Mouse (Mus musculus) gastrocnemius, postnatal 4 days (tissue): Measurements from ENCODE around the gene Adgrd1. TPM values are rescaled to one million over a fixed set of nuclear protein-coding genes. Genes with fewer than 3 reads are reported as not detected.
A peak's percentile ranks its signal among the peaks of the same experiment; 100 is the strongest.

ENCODE experiments used
- DNase-seq, 2 experiments: peaks; one replicate each; pipeline ENCODE4 v3.0.0; 2021 to 2022; ENCODE audit warnings: low spot score in 2 of 2, mixed read lengths in 2 of 2
- long read RNA-seq, 2 experiments: library from polyadenylated mRNA; stranded (forward); transcript quantifications; one replicate each; pipeline ENCODE4 v2.0.0; 2021
- total RNA-seq, 2 experiments: library from RNA; stranded (reverse); gene quantifications; 2 replicates each; pipeline ENCODE4 v1.2.3; 2021

Adgrd1 gene
- 10 to 100 TPM; 14.9 to 17.3 TPM for total RNA-seq
- long read RNA-seq, experiment 1, partial matches to known transcripts: 18 of 23 reads
- long read RNA-seq, experiment 1, other reads (novel, unspliced or antisense): 5 of 23 reads
- long read RNA-seq, experiment 2, full-length matches to known transcripts: 2 of 18 reads
- long read RNA-seq, experiment 2, partial matches to known transcripts: 14 of 18 reads
- long read RNA-seq, experiment 2, other reads (novel, unspliced or antisense): 2 of 18 reads

DNA sequence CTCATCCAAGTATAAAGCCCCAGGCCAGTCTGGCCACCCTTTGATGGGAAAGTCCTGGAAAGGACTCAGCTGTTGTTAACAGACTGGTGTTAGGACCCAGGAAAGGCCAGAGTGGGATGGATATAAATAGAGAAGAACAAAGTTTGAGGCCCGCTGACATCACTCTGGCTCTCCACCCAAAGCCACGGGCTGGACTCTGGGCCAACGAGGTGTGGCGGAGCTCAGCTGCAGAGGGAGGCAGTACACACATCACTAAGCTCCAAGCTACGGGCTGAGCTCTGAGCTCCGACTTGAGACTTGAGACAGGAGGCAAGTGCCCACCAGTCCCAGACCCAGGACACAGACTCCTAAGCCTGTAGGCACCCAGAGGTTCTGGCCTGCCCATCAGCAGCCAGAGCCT, at the start of gene Adgrd1:
TSS of gene Adgrd1 (plus strand) at position 240 of the 400 bp plus-strand sequence.
- peak; percentile 43 to 66 for DNase-seq

DNA sequence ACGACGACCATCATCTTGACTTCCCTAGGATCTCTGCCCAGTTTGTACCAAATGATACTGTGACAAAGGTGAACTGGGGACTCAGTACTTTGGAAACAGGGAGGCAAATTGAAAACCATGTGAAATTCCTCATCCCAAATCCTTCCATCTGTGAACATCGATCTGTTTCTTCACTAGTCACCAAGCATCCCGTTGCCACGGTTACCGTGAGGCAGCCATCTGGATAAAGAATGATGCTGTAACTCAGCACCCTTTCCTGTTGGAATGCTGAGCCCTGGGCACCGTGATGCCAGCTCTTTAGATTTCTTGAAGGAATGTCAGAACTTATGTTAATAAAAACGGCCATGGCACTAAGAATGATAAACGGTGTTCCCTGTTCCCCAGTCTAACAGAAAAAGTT, 47.2 kb upstream of the Adgrd1 start:
- DNase-seq: no peak

DNA sequence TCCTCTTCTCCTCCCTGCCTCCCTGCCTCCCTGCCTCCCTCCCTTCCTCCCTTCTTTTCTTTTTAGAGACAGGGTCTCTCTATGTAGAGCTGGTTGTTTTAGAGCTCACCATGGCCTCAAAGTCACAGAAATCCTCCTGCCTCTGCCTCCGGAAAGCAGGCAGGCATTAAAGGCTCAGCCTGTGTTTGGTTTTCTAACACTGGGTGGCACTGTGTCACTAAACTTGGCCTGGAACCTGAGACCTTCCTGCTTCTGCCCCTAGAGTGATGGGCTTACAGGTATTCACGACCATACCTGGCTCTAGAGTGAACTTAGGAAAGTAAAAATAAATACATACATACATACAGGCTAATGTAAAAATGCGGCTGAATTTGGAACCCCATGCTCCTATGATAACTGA, 44.6 kb upstream of the Adgrd1 start:
- DNase-seq: no peak

DNA sequence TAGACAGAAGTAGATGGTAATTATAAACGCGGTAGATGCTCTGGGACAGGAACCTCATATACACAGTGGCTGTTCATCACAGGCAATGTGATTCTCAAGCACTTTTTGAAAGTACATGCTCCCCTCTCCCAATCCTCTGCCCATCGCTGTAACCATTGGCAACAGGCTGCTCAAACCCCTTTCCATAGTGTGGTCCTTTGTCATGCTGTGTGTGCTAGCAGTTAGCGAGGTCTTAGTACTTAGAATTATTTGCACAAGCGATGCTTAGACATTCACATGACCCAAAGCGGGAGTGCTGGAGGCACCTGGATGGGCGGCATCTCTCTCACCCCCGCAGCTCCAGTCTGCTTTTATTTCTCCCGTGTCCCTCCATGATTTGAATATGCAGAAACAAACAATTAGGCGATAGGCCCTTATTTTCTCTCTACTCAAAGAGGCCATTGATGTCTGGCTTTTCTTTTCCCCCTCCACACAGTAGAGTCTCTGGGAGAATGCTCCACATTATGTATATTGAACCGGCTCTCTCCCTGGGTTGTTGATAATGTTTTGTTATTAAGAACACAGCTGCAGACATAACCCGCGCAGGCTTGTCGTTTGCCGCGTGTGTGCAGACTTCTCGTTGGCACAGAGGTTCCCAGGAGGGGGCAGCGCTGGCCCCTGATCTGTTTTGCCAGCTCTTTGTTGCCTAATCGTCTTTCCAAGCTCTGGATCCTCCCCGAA, 43.8 kb upstream of the Adgrd1 start:
- DNase-seq: no peak

DNA sequence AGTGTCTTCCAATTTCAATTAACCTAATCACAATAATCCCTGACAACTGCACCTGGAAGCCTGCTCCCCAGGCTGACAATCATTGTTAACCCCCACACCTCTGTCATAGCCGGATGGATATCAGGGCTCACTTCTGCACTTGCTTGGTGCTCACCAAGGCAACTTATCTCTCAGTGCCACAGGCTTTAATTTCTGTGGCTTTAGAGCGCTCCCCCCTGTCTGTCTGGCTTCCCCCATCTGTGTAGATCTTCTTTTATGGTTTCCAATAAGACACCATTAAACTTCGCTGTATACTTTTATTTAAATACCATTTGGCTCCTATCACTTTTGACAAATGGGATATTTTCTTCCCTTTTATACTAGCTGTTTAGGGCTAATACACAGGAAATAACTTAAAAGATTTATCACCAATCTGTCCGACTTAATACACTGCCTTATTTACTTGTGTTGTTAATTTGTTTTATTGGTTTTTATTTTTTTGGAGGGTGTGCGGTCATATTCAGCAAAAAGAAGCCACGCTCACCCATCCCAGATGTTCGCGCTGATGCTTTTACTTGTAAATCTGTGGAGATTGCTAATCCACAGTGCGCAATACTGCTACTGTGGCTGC, 41.8 kb upstream of the Adgrd1 start:
- DNase-seq: no peak

DNA sequence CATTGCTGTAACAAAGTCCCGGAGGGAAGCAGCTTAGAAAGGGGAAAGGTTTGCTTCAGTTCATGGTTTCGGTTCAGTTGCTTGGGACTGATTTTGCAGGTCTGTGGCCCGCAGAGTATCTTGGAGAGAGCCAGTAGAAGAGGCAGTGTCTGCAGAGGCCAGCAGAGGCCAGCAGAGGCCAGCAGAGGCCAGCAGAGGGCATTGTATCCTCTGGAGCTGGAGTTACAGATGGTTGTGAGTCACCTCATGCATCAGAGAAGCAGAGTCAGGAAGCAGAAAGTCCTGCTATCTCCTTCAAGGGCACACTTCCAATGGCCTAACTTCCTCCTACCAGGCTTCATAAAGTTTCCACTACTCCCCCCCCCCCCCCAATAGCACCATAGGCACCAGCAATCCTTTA, 37.4 kb upstream of the Adgrd1 start:
- no peak for DNase-seq

DNA sequence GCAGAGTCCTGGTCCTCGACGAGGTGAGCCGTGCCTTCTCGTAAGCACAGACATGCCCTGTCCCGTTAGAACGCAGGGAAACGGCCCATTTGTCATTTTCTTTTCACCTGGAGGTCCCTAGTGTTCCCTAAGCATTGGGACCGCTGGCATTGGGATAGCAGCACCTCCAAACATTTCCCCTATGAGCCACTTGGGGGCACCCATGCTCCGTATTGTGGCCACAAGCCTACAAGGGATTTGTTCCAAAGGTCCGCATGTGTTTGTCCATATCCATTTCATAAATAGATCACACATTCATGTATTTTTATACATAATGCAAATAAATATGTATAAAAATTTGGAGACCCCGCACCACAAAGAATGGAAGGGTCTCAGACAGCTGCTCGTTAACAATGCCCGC, 35.0 kb upstream of the Adgrd1 start:
- DNase-seq: peak in 1 of 2 experiments; percentile 59

DNA sequence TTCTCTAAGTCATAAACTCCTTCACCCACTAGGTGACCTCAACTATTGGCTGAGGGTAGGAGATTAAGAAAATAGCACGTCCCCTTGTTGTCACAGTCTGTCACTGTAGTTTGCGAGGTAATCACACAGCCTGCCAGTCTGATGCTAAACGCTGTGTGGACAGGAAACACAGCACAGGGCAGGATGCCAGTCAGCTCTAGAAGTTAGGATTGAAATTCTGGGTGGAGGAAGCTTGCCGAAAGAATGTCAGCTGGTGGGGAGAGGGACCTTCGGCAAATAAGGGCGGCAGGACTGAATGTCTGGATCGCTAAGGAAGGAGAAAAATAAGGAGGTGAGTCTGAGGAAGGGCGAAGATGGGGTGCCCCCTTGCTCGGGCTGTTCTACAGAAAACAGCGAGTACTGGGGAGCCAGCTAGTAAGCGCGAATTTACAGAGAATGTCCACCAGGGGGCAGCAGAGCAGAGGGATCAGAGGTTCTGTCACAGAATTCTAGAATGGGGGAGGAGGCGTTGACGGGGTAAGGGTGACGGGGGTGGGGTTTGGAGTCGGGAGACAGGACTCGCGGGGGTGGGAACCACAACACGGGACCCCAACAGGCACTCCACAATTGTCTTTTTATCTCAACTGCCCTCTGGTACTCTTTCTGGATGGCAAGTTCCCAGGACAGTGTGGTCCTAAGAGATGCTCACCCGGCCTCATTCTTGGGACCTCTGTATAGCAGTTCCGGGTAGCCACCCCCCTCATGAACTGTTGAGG, 33.3 kb upstream of the Adgrd1 start:
- DNase-seq: peak; percentile 82 to 83

DNA sequence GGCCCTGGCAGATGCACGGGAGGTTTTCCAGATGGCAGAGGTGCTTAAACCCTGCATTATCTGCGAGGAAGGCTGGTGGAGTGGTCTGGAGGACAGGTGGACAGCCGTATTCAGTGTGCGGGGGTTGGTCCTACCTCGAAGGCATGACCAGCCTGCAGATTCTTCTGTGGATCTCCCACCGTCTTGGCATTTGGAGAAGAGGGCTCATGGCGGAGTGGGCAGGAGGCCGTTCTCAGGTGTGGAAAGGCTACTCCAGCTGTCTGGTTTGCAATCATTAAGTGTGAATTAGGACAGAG, 32.8 kb upstream of the Adgrd1 start:
- DNase-seq: peak in 1 of 2 experiments; percentile 7

DNA sequence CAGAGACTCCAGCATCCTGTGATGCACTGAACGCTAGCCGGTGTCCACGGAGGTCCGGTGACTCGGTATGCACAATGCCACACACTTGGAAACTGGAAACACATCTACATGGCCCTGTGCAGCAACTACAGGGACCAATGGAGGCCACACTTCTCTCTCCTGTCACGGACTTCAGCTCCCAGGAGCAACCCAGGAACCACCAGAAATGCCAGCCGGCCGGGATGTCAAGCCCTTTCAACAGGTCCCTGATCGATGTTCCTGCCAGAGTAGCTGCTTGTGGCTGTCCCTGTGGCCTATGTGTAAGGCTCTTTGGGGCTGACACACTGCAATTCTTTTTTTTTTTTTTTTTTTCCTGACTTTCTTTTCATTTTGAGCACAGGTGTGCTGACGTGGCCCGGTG, 32.4 kb upstream of the Adgrd1 start:
- DNase-seq: peak in 1 of 2 experiments; percentile 10

DNA sequence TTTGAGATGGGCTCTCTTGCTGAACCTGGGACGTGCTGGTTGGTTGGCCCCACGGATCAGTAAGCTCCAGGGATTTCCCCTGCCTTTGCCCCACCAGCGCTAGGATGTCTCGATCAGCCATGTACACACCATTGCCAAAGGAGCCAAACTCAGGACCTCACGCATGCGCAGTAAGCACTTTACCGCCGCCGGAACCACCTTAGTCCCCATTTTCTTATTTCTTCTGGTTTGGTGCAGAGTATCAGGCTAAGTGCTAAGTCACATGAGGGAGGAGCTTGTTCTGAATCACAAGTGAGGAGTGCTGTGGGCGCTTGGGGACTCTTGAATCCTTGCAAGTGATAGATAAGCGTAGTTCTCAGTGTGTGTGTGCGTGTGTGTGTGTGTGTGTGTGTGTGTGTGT, 31.2 kb upstream of the Adgrd1 start:
- no peak for DNase-seq

DNA sequence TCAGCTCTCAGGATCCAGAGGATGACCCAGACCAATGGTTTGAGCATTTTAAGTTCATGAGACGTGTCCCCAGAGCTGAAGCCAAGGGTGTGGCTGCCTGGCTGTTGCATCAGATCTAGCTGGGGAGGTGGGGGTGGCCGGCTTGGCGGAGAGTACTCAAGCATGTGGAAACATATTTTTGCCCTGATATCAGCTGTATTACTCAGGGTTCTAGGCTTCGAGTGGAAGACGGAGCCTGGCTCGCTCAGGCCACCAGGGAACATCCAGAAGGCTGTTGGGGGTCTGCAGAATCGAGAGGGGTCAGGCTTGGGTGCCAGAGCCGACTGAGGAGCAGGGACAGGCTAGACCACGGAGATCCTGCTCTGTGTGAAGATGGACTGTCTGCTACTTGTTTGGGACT, 30.6 kb upstream of the Adgrd1 start:
- DNase-seq: peak; percentile 46 to 68

DNA sequence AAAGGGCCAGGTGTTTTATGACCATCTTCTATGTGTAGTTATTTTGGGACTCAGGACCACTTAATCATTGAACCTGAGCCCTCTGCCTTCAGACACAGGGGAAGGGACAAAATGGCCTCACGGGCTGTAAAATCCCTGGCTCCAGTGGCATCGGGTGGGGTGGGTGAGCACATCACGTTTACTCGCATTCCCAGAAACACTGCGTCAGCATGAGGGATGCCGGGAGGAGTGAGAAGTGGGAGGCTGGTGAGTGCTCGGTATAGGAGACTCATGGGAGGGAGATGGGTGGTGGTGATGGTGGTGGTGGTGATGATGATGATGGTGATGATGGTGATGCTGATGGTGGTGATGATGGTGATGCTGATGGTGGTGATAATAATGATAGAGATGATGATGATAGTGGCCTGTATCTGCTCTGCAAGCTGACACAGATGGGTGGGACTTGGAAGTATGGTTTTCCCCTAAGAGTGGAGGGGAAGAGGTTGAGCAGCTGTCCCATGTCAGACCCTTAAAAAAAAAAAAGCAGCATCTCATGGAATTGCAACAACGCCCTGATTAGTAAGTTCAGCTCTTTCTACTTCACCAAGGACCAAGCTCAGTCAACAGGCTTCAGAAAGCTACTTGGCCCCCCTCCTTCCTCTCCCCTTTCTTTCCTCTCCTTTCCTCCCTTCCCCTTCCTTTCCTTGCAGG, 29.9 kb upstream of the Adgrd1 start:
- peak in 1 of 2 experiments; percentile 31 for DNase-seq

DNA sequence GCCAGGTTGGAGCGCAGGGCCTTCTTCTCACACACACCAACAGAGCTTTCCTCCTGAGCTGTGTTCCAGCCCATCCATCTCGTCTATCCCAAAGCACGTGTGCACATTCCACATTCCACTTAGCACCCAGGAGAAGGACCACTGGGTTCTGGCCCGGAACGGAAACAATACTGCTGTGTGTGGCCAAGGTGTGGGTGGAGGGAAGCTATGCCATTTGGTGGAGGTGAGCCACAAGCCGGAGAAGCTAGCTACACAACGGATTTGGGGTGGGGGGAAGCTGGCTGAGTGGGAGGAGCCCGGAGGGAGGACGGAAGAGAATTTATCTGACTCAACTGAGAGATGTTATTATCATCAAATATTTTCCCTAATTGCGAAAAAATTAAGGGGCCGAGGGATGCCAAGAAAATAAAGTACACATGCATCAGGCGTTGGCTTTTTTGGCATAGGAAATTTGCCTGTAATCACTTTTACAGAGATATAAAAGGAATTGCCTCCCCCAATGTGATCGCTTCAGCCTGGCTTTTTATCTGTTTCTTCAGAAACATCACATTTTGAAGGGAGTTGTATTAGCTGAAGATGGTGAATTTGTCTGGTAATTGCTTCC, 29.2 kb upstream of the Adgrd1 start:
- DNase-seq: peak in 1 of 2 experiments; percentile 12

DNA sequence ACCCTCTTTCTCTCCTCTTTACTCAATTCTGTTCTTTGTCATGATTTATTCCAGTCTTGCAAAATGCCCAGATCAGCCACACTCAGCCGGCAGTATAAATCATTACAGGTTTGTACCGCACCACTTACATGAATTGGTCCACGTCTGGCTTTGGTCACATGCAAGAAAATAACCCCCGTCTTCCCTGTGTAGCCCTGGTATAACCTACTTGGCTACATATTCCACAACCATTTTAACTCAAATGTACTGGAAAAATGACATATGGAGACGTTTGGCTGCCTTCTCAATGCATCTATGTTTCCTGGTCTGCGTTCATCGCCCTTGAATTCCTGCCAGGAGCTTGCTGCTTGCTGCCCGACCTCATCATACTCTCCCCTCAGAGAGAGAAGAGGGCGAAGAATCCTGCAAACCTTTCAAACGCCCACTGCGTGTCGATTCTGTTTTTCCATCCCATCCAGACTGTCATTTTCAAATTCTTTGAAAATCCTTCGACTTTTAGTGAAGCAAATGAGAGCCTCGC, 24.7 kb upstream of the Adgrd1 start:
- DNase-seq: peak in 1 of 2 experiments; percentile 16

DNA sequence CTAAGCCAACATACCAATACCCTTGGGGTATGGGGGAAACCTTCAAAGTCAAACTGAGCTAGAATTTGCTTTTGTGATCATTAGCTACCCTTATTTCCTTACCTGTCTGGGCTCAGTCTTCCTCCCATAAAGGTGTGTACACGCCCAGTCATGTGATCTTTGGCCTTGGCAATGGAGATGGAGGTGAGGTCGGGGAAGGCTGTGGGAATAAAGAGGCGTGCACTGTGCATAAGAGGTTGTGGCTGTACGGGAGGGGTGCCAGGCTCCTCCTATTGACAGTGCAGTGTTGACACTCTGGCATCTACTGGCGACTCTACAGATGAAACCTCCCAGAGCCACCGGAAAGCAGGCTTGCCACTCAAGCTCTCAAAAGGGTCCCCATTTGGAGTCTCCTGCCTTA, 23.1 kb upstream of the Adgrd1 start:
- no peak for DNase-seq

DNA sequence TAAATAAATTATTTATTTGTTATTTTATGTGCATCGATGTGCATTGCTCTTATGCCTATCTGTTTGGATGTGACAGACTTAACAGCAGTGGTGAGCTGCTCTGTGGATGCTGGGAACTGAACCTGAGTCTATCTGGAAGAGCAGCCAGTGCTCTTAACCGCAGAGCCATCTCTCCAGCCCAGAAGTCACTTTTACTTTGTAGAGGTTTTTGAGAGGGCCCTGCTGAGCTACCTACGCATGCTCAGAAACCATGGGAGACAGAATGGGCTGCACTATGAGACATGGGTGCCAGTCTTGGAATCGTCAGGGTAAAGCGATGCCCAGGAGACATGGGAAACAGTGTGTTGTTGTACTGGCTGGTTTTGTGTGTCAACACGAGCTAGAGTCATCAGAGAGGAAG, 20.5 kb upstream of the Adgrd1 start:
- DNase-seq: no peak

DNA sequence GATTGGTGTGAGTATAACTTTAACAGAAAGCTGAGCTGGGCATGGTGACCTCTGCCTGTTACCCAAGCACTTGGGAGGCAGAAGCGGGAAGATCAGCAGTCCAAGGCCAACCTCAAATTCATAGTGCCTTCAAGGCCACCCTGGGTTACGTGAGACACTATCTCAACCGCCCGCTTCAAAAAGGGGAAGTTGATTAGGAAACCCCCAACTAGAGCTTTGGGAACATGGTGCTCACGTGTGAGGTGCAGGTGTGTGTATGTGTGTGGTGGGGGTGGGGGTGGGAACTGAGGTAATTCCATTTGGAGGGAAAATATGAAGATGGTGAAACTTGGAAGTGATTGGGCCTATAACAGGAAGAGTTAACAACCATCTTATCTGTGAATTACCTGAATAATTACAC, 19.3 kb upstream of the Adgrd1 start:
- DNase-seq: no peak

DNA sequence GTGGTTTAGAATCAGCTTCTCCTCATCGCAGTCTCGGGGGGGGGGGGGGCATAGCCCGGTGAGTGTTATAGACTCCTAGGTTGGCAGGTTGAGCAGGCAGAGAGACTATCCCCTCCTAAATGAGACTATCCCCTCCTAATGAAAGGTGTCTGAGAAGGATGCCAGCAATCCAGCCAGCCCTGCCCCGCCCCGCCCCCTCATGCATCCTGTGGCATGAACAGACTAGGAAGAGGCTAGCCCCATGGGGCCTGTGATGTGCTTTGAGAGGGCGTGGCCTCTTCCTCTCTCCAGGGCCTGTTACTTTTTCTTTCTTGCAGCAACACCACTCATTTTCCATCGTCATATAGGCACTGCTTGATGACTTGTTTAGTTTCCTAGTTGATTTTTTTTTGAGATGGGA, 15.0 kb upstream of the Adgrd1 start:
- DNase-seq: no peak

DNA sequence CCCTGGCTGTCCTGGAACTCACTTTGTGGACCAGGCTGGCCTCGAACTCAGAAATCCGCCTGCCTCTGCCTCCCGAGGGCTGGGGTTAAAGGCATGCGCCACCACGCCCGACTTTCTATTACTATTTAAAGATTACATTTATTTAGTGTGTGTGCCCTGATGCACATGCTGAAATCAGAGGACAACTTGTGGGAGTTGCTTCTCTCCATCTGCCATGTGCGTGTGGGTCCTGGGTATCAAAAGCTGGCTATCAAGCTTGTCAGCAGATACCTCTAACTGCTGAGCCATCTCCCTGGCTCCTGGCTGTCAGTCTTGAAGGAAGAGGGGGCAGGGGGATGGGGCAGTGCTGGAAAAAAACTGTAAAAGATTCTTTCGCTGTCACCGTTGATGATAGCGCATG, 11.4 kb upstream of the Adgrd1 start:
- no peak for DNase-seq
